Mouse (Mus musculus): Measurements from ENCODE around the gene St3gal3. TPM values are rescaled to one million over a fixed set of nuclear protein-coding genes. Genes with fewer than 3 reads are reported as not detected.

St3gal3 gene
- total and polyA plus RNA-seq, 3 experiments = 16.4 to 23.3 TPM; not detected in 1

- Histone ChIP-seq H3K9me3 (replicated peaks; ENCODE audit: insufficient read depth, low read length) (no peaks in the 10 kb centered on the region), H3K27me3 (ENCODE audit: control insufficient read depth in 1 of 2, insufficient read depth in 2 of 2, low read length in 2 of 2) (no peaks in the 10 kb centered on the region), H3K4me1 (ENCODE audit: control insufficient read depth in 1 of 2, insufficient read depth in 2 of 2, low read length in 2 of 2) (peaks cover 12 to 19% of the 10 kb centered on the region in 2 experiments), H3K9ac (ENCODE audit: control insufficient read depth, low read depth, low read length, poor library complexity, severe bottlenecking) (peak overlapping the region; percentile 43), H3K36me3 (ENCODE audit: control insufficient read depth in 1 of 2, insufficient read depth in 2 of 2, low read length in 2 of 2) (peaks cover 0 to 15% of the 10 kb centered on the region in 2 experiments; a peak in 2 of 4 replicates), H3K4me3 (ENCODE audit: control insufficient read depth in 1 of 2, insufficient read depth in 1 of 2, low read depth in 2 of 2, low read length in 2 of 2) (peak overlapping the region; percentile 45), H3K27ac (ENCODE audit: control insufficient read depth, low read depth, low read length) (peak overlapping the region; percentile 85), H3K79me2 (ENCODE audit: control insufficient read depth, insufficient read depth, low read length, poor library complexity) (no peaks in the 10 kb centered on the region)
- peak; percentile 91 for DNase-seq (ENCODE audit: low read depth, low spot score)
- TF ChIP-seq HCFC1 (IDR thresholded peaks at IDR 0.05; ENCODE audit: low read depth, low read length) (0 out of 2 replicates have a peak, but pooled peaks have one; percentile 50), ZNF384 (IDR thresholded peaks at IDR 0.05; ENCODE audit: low read depth, low read length) (no peak), SMC3 (IDR thresholded peaks at IDR 0.05; ENCODE audit: low read depth, low read length) (0 out of 2 replicates have a peak, but pooled peaks have one; percentile 16), TAL1 (IDR thresholded peaks at IDR 0.05; ENCODE audit: low read length) (peak; percentile 47), ZKSCAN1 (IDR thresholded peaks at IDR 0.05; ENCODE audit: low read depth, low read length) (no peak), POLR2AphosphoS5 (IDR thresholded peaks at IDR 0.05; ENCODE audit: borderline replicate concordance, low read depth, low read length) (no peak), USF1 (IDR thresholded peaks at IDR 0.05; ENCODE audit: low read depth, low read length) (no peak), CHD1 (IDR thresholded peaks at IDR 0.05; ENCODE audit: low read depth, low read length) (no peak), RCOR1 (IDR thresholded peaks at IDR 0.05; ENCODE audit: low read depth, low read length) (peak; percentile 85), POLR2AphosphoS2 (IDR thresholded peaks at IDR 0.05; ENCODE audit: low read length) (no peak), CHD2 (IDR thresholded peaks at IDR 0.05; ENCODE audit: low read length) (no peak), SIN3A (IDR thresholded peaks at IDR 0.05; ENCODE audit: low read length) (peak; percentile 96), RAD21 (IDR thresholded peaks at IDR 0.05; ENCODE audit: low read depth, low read length) (no peak; the same call in none of the 2 replicates), MAZ (IDR thresholded peaks at IDR 0.05; ENCODE audit: low read depth, low read length) (0 out of 2 replicates have a peak, but pooled peaks have one; percentile 35), GABPA (IDR thresholded peaks at IDR 0.05; ENCODE audit: low read depth, low read length) (no peak), ZC3H11A (IDR thresholded peaks at IDR 0.05; ENCODE audit: low read depth, low read length) (no peak), ELF1 (IDR thresholded peaks at IDR 0.05; ENCODE audit: low read depth, low read length) (0 out of 2 replicates have a peak, but pooled peaks have one; percentile 26), MAFK (IDR thresholded peaks at IDR 0.05; ENCODE audit: borderline replicate concordance, low read depth, low read length) (no peak), ZMIZ1 (IDR thresholded peaks at IDR 0.05; ENCODE audit: low read depth, low read length) (no peak), NRF1 (IDR thresholded peaks at IDR 0.05; ENCODE audit: insufficient read depth, low read depth, low read length, poor library complexity, severe bottlenecking) (no peak), NELFE (IDR thresholded peaks at IDR 0.05; ENCODE audit: low read depth, low read length) (no peak), GATA1 (IDR thresholded peaks at IDR 0.05; ENCODE audit: low read depth, low read length) (peak; percentile 76), MYC (IDR thresholded peaks at IDR 0.05; ENCODE audit: low read depth, low read length) (peak; percentile 60; the same call in 1 of the 2 replicates), E2F4 (IDR thresholded peaks at IDR 0.05; ENCODE audit: borderline replicate concordance, low read depth, low read length) (no peak), KAT2A (conservative IDR thresholded peaks at IDR 0.05; ENCODE audit: low read depth, low read length) (no peak), ETS1 (IDR thresholded peaks at IDR 0.05; ENCODE audit: low read depth, low read length) (peak; percentile 91), CTCF (IDR thresholded peaks at IDR 0.05 in 2 of 3, conservative IDR thresholded peaks at IDR 0.05 in 1 of 3; ENCODE audit: control insufficient read depth in 1 of 3, insufficient read depth in 1 of 3, low read depth in 2 of 3, low read length in 3 of 3, poor library complexity in 1 of 3, severe bottlenecking in 1 of 3) (no peak), TBP (IDR thresholded peaks at IDR 0.05; ENCODE audit: low read depth, low read length) (peak; percentile 63; the same call in 1 of the 2 replicates), TCF12 (IDR thresholded peaks at IDR 0.05; ENCODE audit: low read depth, low read length) (peak; percentile 86), MAX (IDR thresholded peaks at IDR 0.05; ENCODE audit: low read length) (peak; percentile 56; the same call in 1 of the 2 replicates), MYB (IDR thresholded peaks at IDR 0.05; ENCODE audit: low read depth, low read length) (peak; percentile 80), MEF2A (IDR thresholded peaks at IDR 0.05; ENCODE audit: extremely low read depth, insufficient replicate concordance, low read depth, low read length, poor library complexity, severe bottlenecking) (no peak), UBTF (IDR thresholded peaks at IDR 0.05; ENCODE audit: borderline replicate concordance, insufficient read depth, low read depth, low read length) (no peak), EP300 (IDR thresholded peaks at IDR 0.05; ENCODE audit: low read depth in 1 of 2, low read length in 2 of 2) (peak; percentile 89 to 91), POLR2A (IDR thresholded peaks at IDR 0.05; ENCODE audit: control insufficient read depth in 1 of 2, insufficient read depth in 1 of 2, low read depth in 1 of 2, low read length in 2 of 2, poor library complexity in 1 of 2) (no peak), MXI1 (IDR thresholded peaks at IDR 0.05; ENCODE audit: low read depth, low read length) (peak; percentile 80), JUND (IDR thresholded peaks at IDR 0.05; ENCODE audit: low read depth, low read length) (no peak)
These were observed 187.2 kb downstream of the St3gal3 start for GRCm38 (mm10) chr4:117947493-117947892.
